Mouse (Mus musculus) forebrain, embryonic 14.5 days (tissue): ENCODE measurements around the gene Gsc2. TPM values are rescaled to one million over a fixed set of nuclear protein-coding genes. Genes with fewer than 3 reads are reported as not detected.
A peak's percentile ranks its signal among the peaks of the same experiment; 100 is the strongest.

Experiments used
- ATAC-seq: fragments of 200-750 bp; cut with Nextera tagmentation; 2 replicates; pipeline ENCODE4 v1.8.0; 2017; ENCODE audit warnings: mild to moderate bottlenecking, moderate library complexity
- DNase-seq: peaks from one replicate; pipeline ENCODE4 v3.0.0-alpha.2; 2015; ENCODE audit warnings: low spot score
- H3K27ac ChIP-seq: fragments of 300-500 bp; sonication (generic); 2 replicates; pipeline ENCODE4 v1.5.1; 2014; ENCODE audit warnings: low read depth, mild to moderate bottlenecking, control low read depth, low read length, moderate library complexity
- H3K27me3 ChIP-seq: fragments of 300-500 bp; sonication (generic); replicated peaks from 2 replicates; pipeline ENCODE4 v1.6.1; 2014; ENCODE audit warnings: low read length, control low read depth, mixed read lengths; ENCODE audit not compliant: control insufficient read depth, insufficient read depth
- H3K36me3 ChIP-seq: fragments of 300-500 bp; sonication (generic); 2 replicates; pipeline ENCODE4 v1.6.1; 2014; ENCODE audit warnings: low read length, control low read depth; ENCODE audit not compliant: control insufficient read depth, insufficient read depth
- H3K4me1 ChIP-seq: fragments of 300-500 bp; sonication (generic); 2 replicates; pipeline ENCODE4 v1.6.1; 2014; ENCODE audit warnings: antibody characterized with exemption, low read length, control low read depth; ENCODE audit not compliant: control insufficient read depth, insufficient read depth
- H3K4me2 ChIP-seq: fragments of 300-500 bp; sonication (generic); 2 replicates; pipeline ENCODE4 v1.6.1; 2014; ENCODE audit warnings: mild to moderate bottlenecking, control low read depth, low read length
- H3K4me3 ChIP-seq: fragments of 300-500 bp; sonication (generic); 2 replicates; pipeline ENCODE4 v1.5.1; 2014; ENCODE audit warnings: low read depth, low read length, control low read depth
- H3K9ac ChIP-seq: fragments of 300-500 bp; sonication (generic); 2 replicates; pipeline ENCODE4 v1.6.1; 2014; ENCODE audit warnings: mild to moderate bottlenecking, low read length, control low read depth, moderate library complexity
- H3K9me3 ChIP-seq: fragments of 300-500 bp; sonication (generic); replicated peaks from 2 replicates; pipeline ENCODE4 v1.6.1; 2016; ENCODE audit warnings: low read length, control low read depth, mixed read lengths; ENCODE audit not compliant: control insufficient read depth
- WGBS: fragments of 180-500 bp; shearing (Covaris S2); extraction: QIAGEN DNeasy Blood & Tissue Kit; methylation state at CpG from one replicate; pipeline ENCODE4 v1.1.7; 2014; 5-methylcytosine and 5-hydroxymethylcytosine counted together
- polyA plus RNA-seq: library from polyadenylated mRNA; unstranded; fragments of >200 nt; fragmentation: Nextera tagmentation; extraction: Ambion mirVana; gene quantifications from 2 replicates; pipeline ENCODE4 v1.2.1, GENCODE M21; 2014

The Gsc2 gene
- polyA plus RNA-seq, 1 experiment from 2014 or later, result not detected

DNA sequence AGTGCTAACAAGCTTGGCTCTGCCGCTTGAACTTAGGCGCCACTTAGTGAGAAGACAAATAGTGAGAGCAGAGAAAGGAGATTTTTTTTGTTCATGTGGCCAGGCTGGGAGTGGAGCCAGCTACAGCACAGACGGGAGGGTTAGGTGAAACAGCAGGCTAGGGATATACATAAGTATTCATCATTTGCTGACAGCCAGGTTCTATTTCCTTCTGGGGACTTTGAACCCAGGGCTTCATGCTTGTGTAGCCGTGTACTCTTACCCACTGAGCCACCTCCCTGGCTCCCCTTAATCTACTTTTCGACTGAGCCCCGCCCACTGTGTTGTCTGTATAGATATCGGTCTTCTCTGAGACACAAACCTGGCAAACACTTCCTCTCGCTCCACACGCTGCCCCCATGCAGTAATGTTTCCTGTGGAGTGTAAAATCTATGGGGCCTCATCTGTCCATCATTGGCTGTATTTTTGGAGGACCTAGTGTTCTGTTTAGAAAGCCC, 24.4 kb upstream of the Gsc2 start:
- WGBS, result 43% methylated on average over 9 of the region's 9 CpGs

GRCm38 (mm10) chr16:17938821-17939220, 24.0 kb upstream of the Gsc2 start:
- Histone ChIP-seq H3K4me2 (no peak overlapping the region), H3K27ac (no peak overlapping the region), H3K27me3 (no peaks in the 10 kb centered on the region; the same call in 1 of the 2 replicates), H3K9ac (no peak overlapping the region), H3K36me3 (no peaks in the 10 kb centered on the region), H3K4me3 (no peak overlapping the region), H3K4me1 (no peaks in the 10 kb centered on the region), H3K9me3 (no peaks in the 10 kb centered on the region)
- WGBS, result 8% methylated on average over 7 of the region's 7 CpGs
- ATAC-seq (peak; percentile 79; the same call in 1 of the 2 replicates), DNase-seq (peak; percentile 70)

More for the DNA sequence above, 24.4 kb upstream of the Gsc2 start:
- Histone ChIP-seq H3K9me3 (no peaks in the 10 kb centered on the region), H3K4me2 (no peak overlapping the region), H3K4me1 (no peaks in the 10 kb centered on the region), H3K27me3 (no peaks in the 10 kb centered on the region; the same call in 1 of the 2 replicates), H3K27ac (0 out of 2 replicates have a peak overlapping the region, but pooled peaks have one; percentile 5), H3K36me3 (no peaks in the 10 kb centered on the region), H3K4me3 (no peak overlapping the region), H3K9ac (no peak overlapping the region)
- ATAC-seq (0 out of 2 replicates have a peak, but pooled peaks have one; percentile 26), DNase-seq (no peak)

GRCm38 (mm10) chr16:17938187-17938586, 23.3 kb upstream of the Gsc2 start:
- no peak overlapping the region for H3K9ac ChIP-seq
- no peak overlapping the region for H3K27ac ChIP-seq
- no peak overlapping the region for H3K4me2 ChIP-seq
- DNase-seq, result no peak
- H3K4me1 ChIP-seq, result no peaks in the 10 kb centered on the region
- H3K9me3 ChIP-seq, result no peaks in the 10 kb centered on the region
- no peaks in the 10 kb centered on the region; the same call in 1 of the 2 replicates for H3K27me3 ChIP-seq
- WGBS, result 83% methylated on average over 7 of the region's 7 CpGs
- H3K36me3 ChIP-seq, result no peaks in the 10 kb centered on the region
- H3K4me3 ChIP-seq, result no peak overlapping the region
- no peak for ATAC-seq

- no peaks in the 10 kb centered on the region for H3K36me3 ChIP-seq
- no peak for ATAC-seq
These were observed 21.9 kb upstream of the Gsc2 start for GRCm38 (mm10) chr16:17936776-17937175.

DNA sequence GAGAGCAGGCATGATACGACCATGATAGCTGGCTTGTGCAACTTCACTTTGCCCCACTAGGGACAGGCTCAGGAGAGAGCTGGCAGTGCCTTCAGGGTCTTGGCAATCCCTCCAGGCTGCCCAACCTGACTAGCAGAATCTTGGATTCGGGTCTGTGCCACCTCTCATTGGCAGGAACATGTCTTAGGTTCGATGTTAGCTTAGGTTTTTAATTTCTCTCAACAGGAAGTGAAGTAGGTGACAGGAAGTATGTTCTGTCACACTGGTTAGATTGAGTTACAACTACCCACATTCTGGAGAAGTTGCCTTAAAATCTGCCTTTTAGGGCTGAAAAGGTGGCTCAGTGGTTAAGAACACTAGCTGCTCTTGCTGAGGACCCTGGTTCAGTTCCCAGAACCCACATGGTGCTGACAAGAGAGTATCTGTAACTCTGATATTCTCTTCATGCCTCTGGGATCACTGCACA, 19.6 kb upstream of the Gsc2 start:
- 66% methylated on average over 3 of the region's 3 CpGs for WGBS

More at GRCm38 (mm10) chr16:17936776-17937175, 21.9 kb upstream of the Gsc2 start:
- 87% methylated on average over 10 of the region's 10 CpGs for WGBS
- Histone ChIP-seq H3K4me2 (no peak overlapping the region), H3K27ac (no peak overlapping the region), H3K9me3 (no peaks in the 10 kb centered on the region), H3K27me3 (no peaks in the 10 kb centered on the region; the same call in 1 of the 2 replicates), H3K4me3 (no peak overlapping the region), H3K9ac (no peak overlapping the region), H3K4me1 (no peaks in the 10 kb centered on the region)
- DNase-seq, result no peak

GRCm38 (mm10) chr16:17933594-17934444, 19.0 kb upstream of the Gsc2 start:
- H3K4me1 ChIP-seq, result no peaks in the 10 kb centered on the region; the same call in 1 of the 2 replicates
- H3K27ac ChIP-seq, result no peak overlapping the region
- no peak overlapping the region for H3K9ac ChIP-seq
- H3K4me2 ChIP-seq, result no peak overlapping the region
- DNase-seq (no peak), ATAC-seq (no peak)
- no peaks in the 10 kb centered on the region; the same call in 1 of the 2 replicates for H3K27me3 ChIP-seq
- H3K36me3 ChIP-seq, result no peaks in the 10 kb centered on the region
- 75% methylated on average over 9 of the region's 9 CpGs for WGBS
- H3K9me3 ChIP-seq, result no peaks in the 10 kb centered on the region
- no peak overlapping the region for H3K4me3 ChIP-seq

More for the DNA sequence above, 19.6 kb upstream of the Gsc2 start:
- Histone ChIP-seq H3K9me3 (no peaks in the 10 kb centered on the region), H3K4me1 (no peaks in the 10 kb centered on the region), H3K27me3 (no peaks in the 10 kb centered on the region; the same call in 1 of the 2 replicates), H3K9ac (no peak overlapping the region), H3K4me2 (no peak overlapping the region), H3K36me3 (no peaks in the 10 kb centered on the region), H3K4me3 (no peak overlapping the region), H3K27ac (no peak overlapping the region)
- ATAC-seq (no peak), DNase-seq (no peak)

DNA sequence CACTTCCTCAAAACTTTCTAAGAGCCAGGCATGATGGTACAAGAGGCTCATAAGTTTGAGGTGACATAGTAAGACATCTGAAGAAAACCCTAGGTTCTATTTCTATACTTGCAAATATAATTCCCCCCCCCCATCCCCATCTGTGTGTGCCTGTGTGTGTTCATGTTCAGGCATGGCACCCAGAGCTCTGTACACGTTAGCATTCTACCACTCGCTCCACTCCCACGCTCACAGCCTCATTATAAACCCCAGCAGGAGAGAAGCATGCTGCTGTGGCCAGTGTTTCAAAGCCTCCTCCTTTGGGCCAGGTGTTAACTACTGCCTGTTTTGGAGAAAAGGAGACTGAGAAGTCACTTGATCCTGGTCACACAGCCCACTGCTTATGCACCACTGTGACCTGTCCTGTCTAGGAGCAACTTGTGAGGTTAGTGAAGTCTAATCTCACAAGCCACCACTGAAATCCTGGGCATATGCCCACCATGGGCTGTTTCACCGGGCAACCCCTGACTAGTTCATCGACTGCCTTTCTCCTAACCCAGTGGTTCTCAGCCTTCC, 17.1 kb upstream of the Gsc2 start:
- Histone ChIP-seq H3K4me1 (peaks cover 1% of the 10 kb centered on the region), H3K9ac (no peak overlapping the region), H3K36me3 (no peaks in the 10 kb centered on the region), H3K9me3 (no peaks in the 10 kb centered on the region), H3K4me3 (no peak overlapping the region), H3K27ac (no peak overlapping the region), H3K4me2 (no peak overlapping the region), H3K27me3 (no peaks in the 10 kb centered on the region; the same call in 1 of the 2 replicates)
- no peak for DNase-seq
- WGBS, result 59% methylated on average over 5 of the region's 5 CpGs
- no peak for ATAC-seq

DNA sequence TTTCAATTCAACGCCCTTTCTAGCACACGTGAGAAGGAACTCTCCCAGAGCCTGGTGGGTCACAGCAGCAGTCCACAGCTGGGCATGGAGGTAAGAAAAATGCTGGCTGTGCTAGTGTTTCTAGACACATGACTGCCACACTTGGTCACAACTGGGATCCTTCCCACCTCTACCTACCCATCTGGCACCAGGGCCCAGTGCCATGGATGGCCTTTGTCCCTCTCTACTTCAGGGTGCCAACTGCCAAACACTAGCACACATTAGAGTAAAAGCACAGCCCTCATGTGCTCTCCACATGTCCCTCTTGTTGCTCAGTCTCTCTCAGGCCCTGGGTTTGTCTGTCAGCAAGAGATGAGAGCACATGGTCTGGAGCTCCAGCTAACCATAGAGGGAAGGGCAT, 14.8 kb upstream of the Gsc2 start:
- Histone ChIP-seq H3K4me3 (no peak overlapping the region), H3K9me3 (no peaks in the 10 kb centered on the region), H3K36me3 (peaks cover 18% of the 10 kb centered on the region), H3K4me2 (no peak overlapping the region), H3K9ac (no peak overlapping the region), H3K27ac (no peak overlapping the region), H3K27me3 (no peaks in the 10 kb centered on the region), H3K4me1 (peaks cover 7% of the 10 kb centered on the region)
- DNase-seq (no peak), ATAC-seq (no peak)
- 70% methylated on average over 2 of the region's 2 CpGs for WGBS
